Mouse (Mus musculus): Measurements from ENCODE around the gene Zfp566.

Zfp566 gene

DNA sequence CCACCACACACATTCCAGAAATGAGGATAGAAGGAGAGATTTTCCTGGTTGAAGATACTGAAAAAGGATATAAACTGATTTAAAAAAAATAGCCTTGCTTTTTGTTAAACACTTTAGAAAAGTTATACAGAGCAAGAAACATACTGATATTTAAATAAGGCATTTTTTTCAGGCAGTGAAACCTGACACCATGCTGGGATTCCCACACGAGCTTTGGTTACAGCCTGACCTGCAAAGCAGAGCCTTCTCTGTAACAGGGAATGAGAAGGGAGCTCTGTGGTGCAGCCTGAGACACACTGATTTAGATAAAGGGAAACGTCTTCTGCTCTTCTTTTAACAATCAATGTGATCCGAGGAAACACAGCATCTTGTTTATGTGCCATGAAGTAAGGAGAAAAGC is 36.7 kb downstream of the Zfp566 start:
- no peak for DNase-seq (ENCODE audit: inconsistent ontology term)

- peak; percentile 84 for DNase-seq (ENCODE audit: inconsistent ontology term)
These were observed 39.3 kb downstream of the Zfp566 start, which contains the start of gene Zfp14 for GRCm38 (mm10) chr7:30050882-30051548. Gene Zfp14, minus strand, starts transcription at chr7:30051380.

DNA sequence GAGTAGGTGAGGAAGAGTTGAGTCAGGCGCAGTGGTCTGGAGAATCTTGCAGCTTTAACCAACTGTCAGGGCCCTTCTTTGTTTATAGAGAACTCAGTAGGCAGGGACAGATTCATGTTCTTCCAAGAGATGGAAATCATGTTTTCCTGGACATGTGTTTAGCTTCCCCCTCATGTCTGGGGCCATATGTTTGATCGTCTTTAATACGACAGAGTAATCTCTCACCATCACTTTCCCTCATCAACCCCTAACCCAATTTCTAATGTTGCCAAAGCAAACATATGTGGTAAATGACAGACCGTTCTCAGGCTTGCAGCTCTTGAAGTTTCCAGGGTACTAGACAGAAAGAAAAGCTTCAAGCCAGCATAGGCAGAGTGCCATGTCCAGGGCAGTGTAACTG is 42.2 kb downstream of the Zfp566 start:
- DNase-seq (ENCODE audit: inconsistent ontology term) = no peak

DNA sequence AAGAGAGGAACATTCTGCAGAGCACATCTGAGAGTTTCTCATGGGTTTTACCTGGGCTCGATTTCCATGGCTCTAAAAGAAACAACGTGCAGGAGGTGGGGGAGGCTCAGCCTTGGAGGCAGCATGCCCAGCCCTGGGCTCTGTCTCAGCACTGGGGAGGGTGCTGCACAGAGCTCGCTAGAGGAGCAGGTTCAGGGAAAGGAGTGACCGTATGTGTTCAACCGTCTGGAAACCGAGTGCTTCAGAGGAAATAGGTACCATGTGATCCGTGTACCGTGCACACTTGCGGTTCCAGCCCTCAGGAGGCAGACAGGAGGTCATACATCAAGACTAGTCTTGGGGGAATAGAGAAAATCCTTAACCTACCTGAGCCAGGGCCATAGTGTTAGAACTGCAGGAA is 46.0 kb downstream of the Zfp566 start:
- DNase-seq (ENCODE audit: inconsistent ontology term) = no peak

- no peak for DNase-seq (ENCODE audit: inconsistent ontology term)
These were observed 56.0 kb downstream of the Zfp566 start for GRCm38 (mm10) chr7:30034331-30034730.

DNA sequence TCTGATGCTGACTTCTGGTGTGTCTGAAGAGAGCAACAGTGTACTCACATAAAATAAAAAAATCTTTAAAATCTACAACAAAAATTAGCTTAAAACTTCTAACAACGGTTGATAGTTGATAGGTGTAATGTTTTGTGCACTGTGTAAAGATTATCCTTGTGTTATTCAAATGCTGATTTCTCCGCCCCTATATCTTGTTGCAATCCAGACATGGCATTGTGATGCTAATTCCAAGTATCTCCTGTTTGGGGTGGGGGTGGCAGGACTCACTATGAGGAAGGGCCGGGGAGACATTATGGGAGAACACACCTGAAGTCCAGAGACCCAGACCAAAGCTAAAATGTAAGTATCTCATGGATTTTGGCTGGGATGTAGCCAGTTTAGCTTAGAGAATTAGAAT is 58.9 kb downstream of the Zfp566 start:
- DNase-seq (ENCODE audit: inconsistent ontology term) = no peak

DNA sequence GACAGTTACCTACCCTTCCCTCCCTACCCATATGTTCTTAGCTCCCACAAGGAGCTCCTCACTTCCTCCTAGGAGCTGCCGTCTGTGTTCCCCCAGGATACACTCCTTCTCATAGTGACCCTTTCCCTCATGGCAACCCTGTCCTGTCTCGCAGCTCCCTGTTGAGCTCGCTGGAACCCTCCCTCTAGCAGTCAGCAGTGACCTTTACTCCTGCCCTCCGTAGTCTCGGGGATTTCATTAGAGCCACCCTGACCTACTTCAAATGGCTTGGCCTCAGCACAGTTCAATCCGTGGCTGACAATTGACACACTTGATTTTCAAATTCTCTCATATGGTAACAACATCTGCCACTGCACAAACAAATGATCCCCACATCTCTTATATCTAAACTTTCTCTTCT is 59.6 kb downstream of the Zfp566 start:
- DNase-seq (ENCODE audit: inconsistent ontology term) = no peak

- no peak for DNase-seq (ENCODE audit: inconsistent ontology term)
These were observed 61.8 kb downstream of the Zfp566 start for GRCm38 (mm10) chr7:30028572-30028971.

All from Muller cell, postnatal 12 days (primary cell).